Mouse (Mus musculus): ENCODE measurements around the gene 1700061G19Rik. TPM values are rescaled to one million over a fixed set of nuclear protein-coding genes. Genes with fewer than 3 reads are reported as not detected.

Gene 1700061G19Rik
- total and polyA plus RNA-seq, 2 experiments from 2014 or later, result 0.72 TPM; not detected in 1

DNA sequence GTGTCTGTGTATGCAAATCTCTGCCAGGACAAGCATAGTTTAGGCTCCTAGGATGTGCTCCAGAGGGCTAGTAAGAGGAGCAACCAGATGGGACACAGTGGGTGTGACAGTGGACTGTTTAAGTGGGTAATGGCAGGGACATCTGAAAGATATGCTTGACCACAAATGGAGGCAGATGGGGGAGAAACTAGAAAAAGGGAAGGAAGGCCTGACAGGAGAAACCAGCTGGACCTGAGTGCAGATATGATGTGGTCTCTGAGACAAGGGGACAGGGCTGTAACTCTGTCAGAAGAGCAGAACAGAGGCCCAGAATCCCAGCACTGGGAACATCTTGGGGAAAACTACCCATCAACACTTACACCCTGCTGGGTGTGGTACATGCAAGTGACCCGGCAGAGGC lies 54.3 kb downstream of the 1700061G19Rik start:
- Histone ChIP-seq H3K27me3 (ENCODE audit: insufficient read depth, low read length) (no peaks in the 10 kb centered on the region), H3K4me2 (ENCODE audit: low read depth, low read length, poor library complexity, severe bottlenecking) (no peak overlapping the region), H3K9ac (replicated peaks; ENCODE audit: low read length, poor library complexity, severe bottlenecking) (no peak overlapping the region), H3K4me3 (ENCODE audit: low read depth, low read length) (no peak overlapping the region), H3K27ac (ENCODE audit: low read depth, low read length) (no peak overlapping the region), H3K9me3 (ENCODE audit: low read length) (no peaks in the 10 kb centered on the region), H3K36me3 (ENCODE audit: insufficient read depth, low read length) (peaks cover 10% of the 10 kb centered on the region; the same call in 1 of the 2 replicates), H3K4me1 (ENCODE audit: insufficient read depth, low read length) (peaks cover 19% of the 10 kb centered on the region)
- no peak for ATAC-seq (ENCODE audit: low FRiP score)
- WGBS, result 75% methylated on average over 1 of the region's 1 CpGs
- no peak for DNase-seq (ENCODE audit: low spot score)
- no peak for TF ChIP-seq CTCF (IDR thresholded peaks at IDR 0.05)

DNA sequence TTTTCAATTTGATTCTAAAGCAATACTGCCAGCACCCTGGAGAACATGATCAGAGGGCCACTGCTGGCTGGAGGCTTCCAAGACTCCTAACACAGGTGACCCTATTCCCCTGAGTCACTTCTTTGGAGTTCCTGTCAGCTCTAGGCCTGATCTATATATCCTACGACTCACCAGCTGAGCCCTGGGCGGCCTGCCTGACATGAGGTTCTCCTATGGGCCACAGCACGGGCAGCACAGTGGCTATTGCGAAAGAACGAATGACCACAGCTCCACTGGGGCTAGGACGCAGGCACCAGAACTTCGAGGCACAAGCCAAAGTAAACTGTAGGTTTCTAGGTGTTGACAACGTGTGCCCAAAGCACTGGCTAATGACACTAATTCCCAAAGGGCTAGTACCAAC lies 54.7 kb downstream of the 1700061G19Rik start:
- H3K36me3 ChIP-seq (ENCODE audit: insufficient read depth, low read length), result peaks cover 7% of the 10 kb centered on the region; the same call in 1 of the 2 replicates
- H3K9me3 ChIP-seq (ENCODE audit: low read length), result no peaks in the 10 kb centered on the region
- no peak overlapping the region for H3K4me2 ChIP-seq (ENCODE audit: low read depth, low read length, poor library complexity, severe bottlenecking)
- no peak for DNase-seq (ENCODE audit: low spot score)
- peaks cover 19% of the 10 kb centered on the region for H3K4me1 ChIP-seq (ENCODE audit: insufficient read depth, low read length)
- H3K27me3 ChIP-seq (ENCODE audit: insufficient read depth, low read length), result no peaks in the 10 kb centered on the region
- H3K27ac ChIP-seq (ENCODE audit: low read depth, low read length), result no peak overlapping the region
- ATAC-seq (ENCODE audit: low FRiP score), result no peak
- 89% methylated on average over 8 of the region's 8 CpGs for WGBS
- H3K9ac ChIP-seq (replicated peaks; ENCODE audit: low read length, poor library complexity, severe bottlenecking), result no peak overlapping the region
- H3K4me3 ChIP-seq (ENCODE audit: low read depth, low read length), result no peak overlapping the region
- no peak for TF ChIP-seq CTCF (IDR thresholded peaks at IDR 0.05)

DNA sequence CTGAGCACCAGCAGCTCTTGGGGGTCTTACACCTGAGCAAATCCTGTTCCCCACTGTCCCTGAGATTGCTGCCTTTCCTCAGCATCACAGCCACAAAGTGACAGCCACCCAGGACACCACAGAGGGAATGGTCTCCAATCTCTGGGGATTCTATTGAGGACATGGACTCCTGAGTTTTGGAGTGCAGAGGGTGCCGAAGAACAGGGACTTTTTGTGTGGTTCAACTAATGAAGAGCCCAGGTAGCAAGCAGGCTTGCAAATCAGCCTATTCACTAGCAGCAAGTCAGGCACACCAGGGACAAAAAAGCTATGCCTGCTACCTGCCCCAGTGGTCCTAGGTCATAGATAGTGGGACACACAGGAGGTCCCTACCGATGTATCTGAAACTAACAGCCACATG lies 58.1 kb downstream of the 1700061G19Rik start:
- TF ChIP-seq CTCF (IDR thresholded peaks at IDR 0.05), result no peak
- Histone ChIP-seq H3K9me3 (ENCODE audit: low read length) (no peaks in the 10 kb centered on the region), H3K4me3 (ENCODE audit: low read depth, low read length) (no peak overlapping the region), H3K27ac (ENCODE audit: low read depth, low read length) (no peak overlapping the region), H3K4me1 (ENCODE audit: insufficient read depth, low read length) (peaks cover 19% of the 10 kb centered on the region), H3K27me3 (ENCODE audit: insufficient read depth, low read length) (no peaks in the 10 kb centered on the region), H3K9ac (replicated peaks; ENCODE audit: low read length, poor library complexity, severe bottlenecking) (0 out of 2 replicates have a peak overlapping the region, but pooled peaks have one; percentile 33), H3K36me3 (ENCODE audit: insufficient read depth, low read length) (no peaks in the 10 kb centered on the region), H3K4me2 (ENCODE audit: low read depth, low read length, poor library complexity, severe bottlenecking) (peak overlapping the region; percentile 86)
- ATAC-seq (ENCODE audit: low FRiP score), result no peak
- 88% methylated on average over 2 of the region's 2 CpGs for WGBS
- no peak for DNase-seq (ENCODE audit: low spot score)

DNA sequence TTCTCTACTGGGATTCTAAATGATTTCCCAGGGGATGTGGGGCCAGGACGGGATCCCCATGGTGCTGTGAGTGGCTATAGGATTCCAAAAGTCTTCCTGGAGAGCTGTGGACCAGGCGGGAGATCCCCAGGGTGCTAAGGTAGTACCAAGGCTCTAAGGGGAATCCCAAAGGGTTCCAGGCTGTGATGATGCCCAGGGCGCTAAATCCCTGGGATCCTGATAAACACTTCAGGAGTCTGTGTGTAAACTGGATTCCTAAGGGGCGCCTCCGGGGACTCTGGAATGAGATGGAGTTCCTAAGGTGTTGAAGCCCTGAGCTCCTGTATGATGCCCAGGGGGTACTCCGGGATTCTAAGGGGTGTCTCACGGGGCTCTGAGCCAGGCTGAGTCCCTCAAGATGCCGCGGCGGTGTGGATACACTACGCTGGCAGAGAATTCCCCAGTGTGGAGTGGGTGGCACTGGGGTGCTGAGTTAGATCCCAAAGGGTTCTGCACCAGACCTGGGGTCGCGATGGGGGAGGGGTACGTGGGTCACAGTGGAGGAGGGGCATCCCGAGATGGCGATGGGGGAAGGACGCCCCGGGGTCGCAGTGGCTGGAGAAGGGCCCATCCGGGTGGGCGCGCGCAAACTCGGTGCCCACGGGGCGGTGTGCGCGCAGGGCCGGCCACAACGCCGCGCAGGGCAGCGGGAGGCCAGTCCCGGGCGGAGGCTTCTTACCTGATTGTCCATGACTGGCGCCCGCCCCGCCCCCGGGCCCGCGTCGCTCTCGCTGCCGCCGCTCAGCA lies 59.5 kb downstream of the 1700061G19Rik start:
- WGBS, result 1% methylated on average over 21 of the region's 45 CpGs
- peak overlapping the region; percentile 86 for H3K4me2 ChIP-seq (ENCODE audit: low read depth, low read length, poor library complexity, severe bottlenecking)
- no peaks in the 10 kb centered on the region for H3K27me3 ChIP-seq (ENCODE audit: insufficient read depth, low read length)
- H3K27ac ChIP-seq (ENCODE audit: low read depth, low read length), result peak overlapping the region; percentile 86
- no peaks in the 10 kb centered on the region for H3K9me3 ChIP-seq (ENCODE audit: low read length)
- no peaks in the 10 kb centered on the region for H3K36me3 ChIP-seq (ENCODE audit: insufficient read depth, low read length)
- peak; percentile 5 for DNase-seq (ENCODE audit: low spot score)
- peak overlapping the region; percentile 94 for H3K9ac ChIP-seq (replicated peaks; ENCODE audit: low read length, poor library complexity, severe bottlenecking)
- ATAC-seq (ENCODE audit: low FRiP score), result peak; percentile 44
- peaks cover 19% of the 10 kb centered on the region for H3K4me1 ChIP-seq (ENCODE audit: insufficient read depth, low read length)
- H3K4me3 ChIP-seq (ENCODE audit: low read depth, low read length), result peak overlapping the region; percentile 92
- no peak for TF ChIP-seq CTCF (IDR thresholded peaks at IDR 0.05)

DNA sequence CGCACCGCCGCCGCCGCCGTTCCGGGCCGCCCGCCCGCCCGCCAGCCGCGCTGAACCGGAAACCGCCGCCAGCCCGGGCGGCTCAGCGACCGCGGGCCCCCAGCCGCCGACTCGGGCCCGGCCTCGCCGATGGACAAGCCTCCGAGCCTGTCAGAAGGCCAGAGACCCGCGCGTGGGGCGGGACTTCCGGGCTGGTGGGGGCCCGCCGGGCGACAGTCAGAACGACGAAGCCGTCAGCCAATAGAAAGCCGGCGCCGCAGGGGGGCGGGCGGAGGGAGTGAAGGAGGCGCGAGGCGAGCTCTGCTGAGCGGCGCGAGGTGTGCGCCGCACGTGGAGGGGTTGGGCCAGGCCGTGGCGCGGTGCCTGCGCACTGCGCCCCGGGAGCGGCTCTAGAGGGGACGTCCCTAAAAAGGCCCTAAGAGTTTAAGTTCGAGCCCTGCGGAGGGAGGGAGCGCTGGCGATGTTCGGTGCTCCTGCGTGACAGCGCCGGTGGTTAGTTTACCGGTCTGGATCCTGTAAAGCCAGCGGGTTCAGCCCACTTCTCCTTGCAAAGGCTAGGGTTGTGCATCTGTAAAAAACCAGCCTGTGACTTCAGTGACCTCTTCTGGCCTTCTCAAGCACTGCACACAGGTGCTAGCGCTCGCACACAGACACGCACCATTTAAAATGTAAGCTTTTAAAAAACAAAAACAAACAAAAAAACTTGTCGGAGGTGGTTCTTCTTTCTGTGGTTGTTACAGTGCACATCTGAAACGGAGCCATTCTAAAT lies 60.3 kb downstream of the 1700061G19Rik start, which contains the start of gene Mllt1:
Mllt1 (minus strand) TSS at position 53 of the 769 bp plus-strand sequence.
- DNase-seq (ENCODE audit: low spot score), result peak; percentile 99
- H3K9me3 ChIP-seq (ENCODE audit: low read length), result no peaks in the 10 kb centered on the region
- no peaks in the 10 kb centered on the region for H3K36me3 ChIP-seq (ENCODE audit: insufficient read depth, low read length)
- peak; percentile 98 for ATAC-seq (ENCODE audit: low FRiP score)
- H3K4me2 ChIP-seq (ENCODE audit: low read depth, low read length, poor library complexity, severe bottlenecking), result peak within 1 kb of the TSS; percentile 86
- H3K27ac ChIP-seq (ENCODE audit: low read depth, low read length), result peak within 1 kb of the TSS; percentile 86
- peak; percentile 73 for TF ChIP-seq CTCF (IDR thresholded peaks at IDR 0.05)
- H3K4me1 ChIP-seq (ENCODE audit: insufficient read depth, low read length), result peaks cover 19% of the 10 kb centered on the region
- peak within 1 kb of the TSS; percentile 94 for H3K9ac ChIP-seq (replicated peaks; ENCODE audit: low read length, poor library complexity, severe bottlenecking)
- peak within 1 kb of the TSS; percentile 92 for H3K4me3 ChIP-seq (ENCODE audit: low read depth, low read length)
- no peaks in the 10 kb centered on the region for H3K27me3 ChIP-seq (ENCODE audit: insufficient read depth, low read length)
- WGBS, result 4% methylated on average over 47 of the region's 76 CpGs

DNA sequence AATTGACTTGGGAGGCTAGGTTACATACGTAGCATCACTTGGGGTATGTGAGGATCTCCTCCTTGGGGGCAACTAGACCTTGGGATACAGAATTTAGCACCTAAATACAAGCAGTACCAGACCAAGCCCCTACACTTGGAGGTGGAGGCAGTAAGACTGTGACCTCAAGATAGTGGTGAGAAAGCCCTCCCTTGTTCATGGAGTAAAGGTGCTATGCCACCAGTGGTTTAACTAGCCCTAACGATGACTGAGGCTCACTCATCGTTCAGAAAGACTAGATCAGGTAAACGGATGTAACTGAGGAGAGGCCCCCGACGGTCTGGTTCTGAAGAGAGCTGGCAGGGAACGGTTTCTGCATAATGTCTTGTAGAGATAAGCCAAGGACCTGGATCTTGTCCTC lies 61.5 kb downstream of the 1700061G19Rik start:
- 97% methylated on average over 7 of the region's 7 CpGs for WGBS
- no peak for ATAC-seq (ENCODE audit: low FRiP score)

More for the DNA sequence above, 61.5 kb downstream of the 1700061G19Rik start:
- no peak overlapping the region for H3K9ac ChIP-seq (replicated peaks; ENCODE audit: low read length, poor library complexity, severe bottlenecking)
- H3K27ac ChIP-seq (ENCODE audit: low read depth, low read length), result no peak overlapping the region
- no peaks in the 10 kb centered on the region for H3K9me3 ChIP-seq (ENCODE audit: low read length)
- no peak overlapping the region for H3K4me3 ChIP-seq (ENCODE audit: low read depth, low read length)
- DNase-seq (ENCODE audit: low spot score), result no peak
- H3K4me1 ChIP-seq (ENCODE audit: insufficient read depth, low read length), result peaks cover 19% of the 10 kb centered on the region
- no peaks in the 10 kb centered on the region for H3K36me3 ChIP-seq (ENCODE audit: insufficient read depth, low read length)
- no peaks in the 10 kb centered on the region for H3K27me3 ChIP-seq (ENCODE audit: insufficient read depth, low read length)
- H3K4me2 ChIP-seq (ENCODE audit: low read depth, low read length, poor library complexity, severe bottlenecking), result no peak overlapping the region
- TF ChIP-seq CTCF (IDR thresholded peaks at IDR 0.05), result no peak

Other genes with a start within 250 kb of the 1700061G19Rik start
- 68.1 and 69.5 TPM in 2 replicates for gene Lonp1, start 248.6 kb upstream of the 1700061G19Rik start, total RNA-seq (2014; rRNA removed)
- 40.1 and 40.2 TPM in 2 replicates for gene Lonp1, start 248.6 kb upstream of the 1700061G19Rik start, polyA plus RNA-seq (2015; fragmentation: Nextera tagmentation; extraction: Ambion mirVana)
- 0.99 and 3.0 TPM in 2 replicates for gene Catsperd, start 247.3 kb upstream of the 1700061G19Rik start, total RNA-seq (2014; rRNA removed)
- 1.5 TPM in 2 replicates for gene Catsperd, start 247.3 kb upstream of the 1700061G19Rik start, polyA plus RNA-seq (2015; fragmentation: Nextera tagmentation; extraction: Ambion mirVana)
- gene Ranbp3, start 202.2 kb upstream of the 1700061G19Rik start, total RNA-seq (2014; rRNA removed), result 114 and 136 TPM in 2 replicates
- gene Ranbp3, start 202.2 kb upstream of the 1700061G19Rik start, polyA plus RNA-seq (2015; fragmentation: Nextera tagmentation; extraction: Ambion mirVana), result 96.0 and 98.9 TPM in 2 replicates
- 335 and 480 TPM in 2 replicates for gene Ndufa11, start 157.7 kb upstream of the 1700061G19Rik start, total RNA-seq (2014; rRNA removed)
- 630 and 676 TPM in 2 replicates for gene Ndufa11, start 157.7 kb upstream of the 1700061G19Rik start, polyA plus RNA-seq (2015; fragmentation: Nextera tagmentation; extraction: Ambion mirVana)
- gene Vmac, start 157.5 kb upstream of the 1700061G19Rik start, total RNA-seq (2014; rRNA removed), result 32.3 and 36.9 TPM in 2 replicates
- 19.2 and 19.8 TPM in 2 replicates for gene Vmac, start 157.5 kb upstream of the 1700061G19Rik start, polyA plus RNA-seq (2015; fragmentation: Nextera tagmentation; extraction: Ambion mirVana)
- gene Nrtn, start 117.9 kb upstream of the 1700061G19Rik start, total RNA-seq (2014; rRNA removed), result 12.5 and 13.4 TPM in 2 replicates
- gene Nrtn, start 117.9 kb upstream of the 1700061G19Rik start, polyA plus RNA-seq (2015; fragmentation: Nextera tagmentation; extraction: Ambion mirVana), result 7.4 and 8.0 TPM in 2 replicates
- 91.0 and 93.8 TPM in 2 replicates for gene Dus3l, start 110.7 kb upstream of the 1700061G19Rik start, total RNA-seq (2014; rRNA removed)
- 103 and 114 TPM in 2 replicates for gene Dus3l, start 110.7 kb upstream of the 1700061G19Rik start, polyA plus RNA-seq (2015; fragmentation: Nextera tagmentation; extraction: Ambion mirVana)
- gene Prr22, start 105.2 kb upstream of the 1700061G19Rik start, total RNA-seq (2014; rRNA removed), result 0.44 and 1.3 TPM in 2 replicates
- gene Prr22, start 105.2 kb upstream of the 1700061G19Rik start, polyA plus RNA-seq (2015; fragmentation: Nextera tagmentation; extraction: Ambion mirVana), result 0.61 and 1.1 TPM in 2 replicates
- gene Rfx2, start 44.5 kb upstream of the 1700061G19Rik start, total RNA-seq (2014; rRNA removed), result 5.1 and 5.7 TPM in 2 replicates
- 2.3 and 3.0 TPM in 2 replicates for gene Rfx2, start 44.5 kb upstream of the 1700061G19Rik start, polyA plus RNA-seq (2015; fragmentation: Nextera tagmentation; extraction: Ambion mirVana)
- gene Acsbg2, start 1.0 kb upstream of the 1700061G19Rik start, total RNA-seq (2014; rRNA removed), result 0.11 TPM in 1 of 2 replicates, not detected in the other
- gene Acsbg2, start 1.0 kb upstream of the 1700061G19Rik start, polyA plus RNA-seq (2015; fragmentation: Nextera tagmentation; extraction: Ambion mirVana), result not detected in 2 replicates
- 136 and 145 TPM in 2 replicates for gene Mllt1, start 59.9 kb downstream of the 1700061G19Rik start, total RNA-seq (2014; rRNA removed)
- gene Mllt1, start 59.9 kb downstream of the 1700061G19Rik start, polyA plus RNA-seq (2015; fragmentation: Nextera tagmentation; extraction: Ambion mirVana), result 60.2 and 63.5 TPM in 2 replicates
- gene Acer1, start 106.6 kb downstream of the 1700061G19Rik start, total RNA-seq (2014; rRNA removed), result not detected in 2 replicates
- not detected in 2 replicates for gene Acer1, start 106.6 kb downstream of the 1700061G19Rik start, polyA plus RNA-seq (2015; fragmentation: Nextera tagmentation; extraction: Ambion mirVana)
- gene Clpp, start 114.8 kb downstream of the 1700061G19Rik start, total RNA-seq (2014; rRNA removed), result 126 and 139 TPM in 2 replicates
- 158 and 170 TPM in 2 replicates for gene Clpp, start 114.8 kb downstream of the 1700061G19Rik start, polyA plus RNA-seq (2015; fragmentation: Nextera tagmentation; extraction: Ambion mirVana)
- gene Alkbh7, start 121.9 kb downstream of the 1700061G19Rik start, total RNA-seq (2014; rRNA removed), result 44.3 and 64.8 TPM in 2 replicates
- 75.5 and 75.8 TPM in 2 replicates for gene Alkbh7, start 121.9 kb downstream of the 1700061G19Rik start, polyA plus RNA-seq (2015; fragmentation: Nextera tagmentation; extraction: Ambion mirVana)
- not detected in 2 replicates for gene Pspn, start 124.5 kb downstream of the 1700061G19Rik start, total RNA-seq (2014; rRNA removed)
- gene Pspn, start 124.5 kb downstream of the 1700061G19Rik start, polyA plus RNA-seq (2015; fragmentation: Nextera tagmentation; extraction: Ambion mirVana), result 0.37 and 0.54 TPM in 2 replicates
- 37.8 and 47.8 TPM in 2 replicates for gene Gtf2f1, start 135.8 kb downstream of the 1700061G19Rik start, total RNA-seq (2014; rRNA removed)
- gene Gtf2f1, start 135.8 kb downstream of the 1700061G19Rik start, polyA plus RNA-seq (2015; fragmentation: Nextera tagmentation; extraction: Ambion mirVana), result 66.4 and 67.5 TPM in 2 replicates
- 0.22 TPM in 1 of 2 replicates, not detected in the other for gene Gm17949, start 136.0 kb downstream of the 1700061G19Rik start, total RNA-seq (2014; rRNA removed)
- gene Gm17949, start 136.0 kb downstream of the 1700061G19Rik start, polyA plus RNA-seq (2015; fragmentation: Nextera tagmentation; extraction: Ambion mirVana), result 0.38 TPM in 2 replicates
- 73.6 and 76.9 TPM in 2 replicates for gene Khsrp, start 156.0 kb downstream of the 1700061G19Rik start, total RNA-seq (2014; rRNA removed)
- 25.3 and 31.6 TPM in 2 replicates for gene Khsrp, start 156.0 kb downstream of the 1700061G19Rik start, polyA plus RNA-seq (2015; fragmentation: Nextera tagmentation; extraction: Ambion mirVana)
- 0.85 TPM in 1 of 2 replicates, not detected in the other for gene Slc25a41, start 166.2 kb downstream of the 1700061G19Rik start, total RNA-seq (2014; rRNA removed)
- gene Slc25a41, start 166.2 kb downstream of the 1700061G19Rik start, polyA plus RNA-seq (2015; fragmentation: Nextera tagmentation; extraction: Ambion mirVana), result not detected in 2 replicates
- gene Crb3, start 183.6 kb downstream of the 1700061G19Rik start, total RNA-seq (2014; rRNA removed), result 6.2 and 8.5 TPM in 2 replicates
- 3.5 and 5.1 TPM in 2 replicates for gene Crb3, start 183.6 kb downstream of the 1700061G19Rik start, polyA plus RNA-seq (2015; fragmentation: Nextera tagmentation; extraction: Ambion mirVana)
- 109 and 146 TPM in 2 replicates for gene Slc25a23, start 184.4 kb downstream of the 1700061G19Rik start, total RNA-seq (2014; rRNA removed)
- gene Slc25a23, start 184.4 kb downstream of the 1700061G19Rik start, polyA plus RNA-seq (2015; fragmentation: Nextera tagmentation; extraction: Ambion mirVana), result 42.9 and 44.5 TPM in 2 replicates
- 0.27 and 1.0 TPM in 2 replicates for gene Dennd1c, start 203.0 kb downstream of the 1700061G19Rik start, total RNA-seq (2014; rRNA removed)
- gene Dennd1c, start 203.0 kb downstream of the 1700061G19Rik start, polyA plus RNA-seq (2015; fragmentation: Nextera tagmentation; extraction: Ambion mirVana), result 1.9 and 2.3 TPM in 2 replicates
- gene Tubb4a, start 212.3 kb downstream of the 1700061G19Rik start, total RNA-seq (2014; rRNA removed), result 186 and 206 TPM in 2 replicates
- 408 and 417 TPM in 2 replicates for gene Tubb4a, start 212.3 kb downstream of the 1700061G19Rik start, polyA plus RNA-seq (2015; fragmentation: Nextera tagmentation; extraction: Ambion mirVana)
- 2.2 and 3.8 TPM in 2 replicates for gene Tnfsf9, start 229.8 kb downstream of the 1700061G19Rik start, total RNA-seq (2014; rRNA removed)
- gene Tnfsf9, start 229.8 kb downstream of the 1700061G19Rik start, polyA plus RNA-seq (2015; fragmentation: Nextera tagmentation; extraction: Ambion mirVana), result 3.6 and 4.5 TPM in 2 replicates

Data from midbrain, postnatal 0 days (tissue).